Mouse (Mus musculus): Measurements from ENCODE around the gene Sfxn5.

Sfxn5 gene

DNA sequence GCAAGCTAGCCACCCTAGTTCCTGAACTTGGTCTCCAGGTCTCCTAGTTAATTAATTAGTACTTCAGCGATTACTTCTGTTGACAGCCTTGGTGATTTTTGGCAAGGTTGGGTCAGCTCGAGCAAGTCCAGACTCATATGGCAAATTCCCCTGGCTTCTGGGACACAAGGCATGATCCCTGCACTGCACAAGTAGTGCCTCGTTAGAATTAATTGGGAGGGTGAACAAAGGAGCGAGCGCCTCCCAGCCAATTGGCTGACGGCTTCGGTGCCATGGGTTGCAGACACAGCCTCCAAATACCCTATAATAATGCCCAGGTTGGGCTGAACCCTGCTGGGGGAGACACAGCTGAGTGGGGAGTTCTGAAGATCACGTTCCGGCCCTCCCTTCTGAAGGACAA lies 106.7 kb downstream of the Sfxn5 start:
- DNase-seq = no peak

- no peak for DNase-seq
Observed at GRCm38 (mm10) chr6:85224442-85224891, 108.8 kb downstream of the Sfxn5 start.

GRCm38 (mm10) chr6:85223498-85224150 lies 109.6 kb downstream of the Sfxn5 start:
- DNase-seq = no peak

DNA sequence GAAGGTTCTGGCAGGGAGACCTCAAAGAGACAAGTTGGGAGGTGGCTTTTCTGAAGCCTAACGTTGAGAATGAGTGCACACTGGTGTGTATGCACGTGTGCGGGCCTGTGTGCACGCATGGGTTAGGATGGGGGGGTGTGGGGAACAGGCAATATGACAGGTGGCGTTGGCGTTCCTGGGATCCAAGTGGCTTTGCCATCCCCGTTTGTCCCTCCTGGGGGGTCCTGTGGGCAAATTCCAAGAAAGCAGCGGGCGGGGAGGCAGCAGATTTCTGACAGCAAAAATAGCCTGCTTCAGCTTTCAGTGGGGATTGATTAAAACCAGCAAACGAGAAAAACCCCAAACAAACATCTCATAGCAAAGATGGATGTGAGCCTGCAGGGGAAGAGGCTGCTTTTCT lies 110.7 kb downstream of the Sfxn5 start:
- no peak for DNase-seq

- DNase-seq = no peak
Observed at GRCm38 (mm10) chr6:85220917-85221316, 112.3 kb downstream of the Sfxn5 start.

DNA sequence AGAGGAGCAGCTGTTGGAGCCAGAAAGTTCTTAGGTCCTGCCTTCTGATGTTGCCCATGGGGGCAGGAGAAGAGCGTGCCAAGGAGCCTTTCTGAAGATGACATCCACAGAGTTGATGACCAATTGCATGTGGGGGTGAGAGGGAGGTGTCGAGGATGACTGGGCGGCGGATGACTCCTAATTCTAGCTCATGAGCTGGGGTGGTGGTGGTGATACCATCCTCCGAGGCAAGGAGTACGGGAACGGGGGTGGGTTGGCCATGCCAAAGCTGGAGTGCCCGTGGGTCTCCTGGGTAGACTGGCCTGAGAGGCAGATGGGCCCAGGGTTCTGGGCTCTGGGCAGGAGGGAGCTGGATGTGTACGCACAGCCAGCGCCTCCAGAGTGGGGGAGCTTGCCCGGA lies 113.5 kb downstream of the Sfxn5 start:
- DNase-seq = no peak

DNA sequence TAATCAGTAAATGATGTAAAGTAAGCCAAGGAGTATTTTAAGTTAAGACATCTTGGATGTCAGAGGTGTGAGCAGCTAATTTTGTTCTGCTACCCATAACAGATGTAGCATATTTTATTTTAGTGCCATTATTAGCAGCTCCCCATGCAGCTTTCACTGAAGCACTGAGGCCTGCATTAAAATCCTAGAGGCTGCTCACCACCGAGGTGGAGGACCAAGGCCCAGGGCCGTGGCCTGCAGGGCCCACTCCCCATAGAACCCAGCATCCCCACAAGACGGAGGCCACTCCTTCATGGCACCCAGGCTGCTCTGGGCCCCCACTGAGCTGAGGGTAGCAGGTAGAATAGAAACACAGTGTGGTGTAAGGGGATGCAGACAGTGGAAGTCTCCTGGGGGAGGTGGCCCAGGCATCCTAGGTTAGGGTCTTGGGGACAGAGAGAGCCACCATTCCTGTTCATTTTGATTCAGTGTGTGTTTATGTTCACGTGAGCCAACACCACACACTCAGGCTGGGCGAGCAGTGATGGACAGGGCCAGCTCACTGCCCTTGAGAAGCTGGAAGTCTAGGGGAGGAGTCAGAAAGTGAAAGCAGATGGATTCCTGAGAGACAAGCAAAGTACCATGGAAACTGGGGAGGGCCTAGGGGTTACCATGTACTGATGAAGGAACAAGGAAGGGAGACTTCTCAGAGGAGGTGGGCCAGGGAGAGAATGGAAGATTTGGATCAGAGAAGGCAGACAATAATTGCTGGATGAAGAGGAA lies 114.4 kb downstream of the Sfxn5 start:
- no peak for DNase-seq

DNA sequence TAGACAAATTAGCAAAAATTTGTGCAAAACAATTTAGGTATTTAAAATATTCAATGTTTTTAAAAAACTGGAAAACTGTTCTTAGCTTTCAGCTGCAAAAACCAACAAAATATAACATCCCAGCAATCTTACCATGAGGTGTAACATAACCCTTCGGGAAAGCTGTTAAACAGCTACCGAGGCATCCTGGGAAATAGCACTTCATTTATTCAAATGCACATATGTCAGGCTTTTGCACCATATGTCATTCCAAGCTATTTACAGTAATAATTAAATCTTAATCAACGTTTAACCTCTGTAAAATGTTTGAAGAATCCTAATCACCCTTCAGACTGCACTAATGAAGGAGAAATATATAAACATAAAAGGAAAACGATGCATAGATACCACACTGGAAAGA lies 115.0 kb downstream of the Sfxn5 start:
- DNase-seq = no peak

DNA sequence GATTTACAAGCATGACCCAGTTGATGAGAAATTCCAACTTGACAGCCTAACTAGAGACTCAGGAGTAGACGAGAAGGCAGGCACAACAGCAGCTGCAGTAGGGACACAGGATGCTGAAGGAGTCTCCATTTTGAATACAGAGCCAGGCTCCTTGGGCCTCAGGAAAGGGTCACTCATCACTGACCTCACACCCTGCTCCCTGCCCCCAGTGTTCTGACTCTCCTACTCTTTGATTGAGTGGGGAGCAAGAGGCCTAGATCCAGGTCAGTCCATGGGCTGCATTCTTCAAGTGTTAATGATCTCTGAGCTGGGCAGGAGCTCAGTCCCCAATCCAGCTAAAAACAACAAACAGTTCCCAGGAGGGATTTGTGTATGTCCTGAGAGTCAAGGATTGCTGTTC lies 122.5 kb downstream of the Sfxn5 start:
- no peak for DNase-seq

DNA sequence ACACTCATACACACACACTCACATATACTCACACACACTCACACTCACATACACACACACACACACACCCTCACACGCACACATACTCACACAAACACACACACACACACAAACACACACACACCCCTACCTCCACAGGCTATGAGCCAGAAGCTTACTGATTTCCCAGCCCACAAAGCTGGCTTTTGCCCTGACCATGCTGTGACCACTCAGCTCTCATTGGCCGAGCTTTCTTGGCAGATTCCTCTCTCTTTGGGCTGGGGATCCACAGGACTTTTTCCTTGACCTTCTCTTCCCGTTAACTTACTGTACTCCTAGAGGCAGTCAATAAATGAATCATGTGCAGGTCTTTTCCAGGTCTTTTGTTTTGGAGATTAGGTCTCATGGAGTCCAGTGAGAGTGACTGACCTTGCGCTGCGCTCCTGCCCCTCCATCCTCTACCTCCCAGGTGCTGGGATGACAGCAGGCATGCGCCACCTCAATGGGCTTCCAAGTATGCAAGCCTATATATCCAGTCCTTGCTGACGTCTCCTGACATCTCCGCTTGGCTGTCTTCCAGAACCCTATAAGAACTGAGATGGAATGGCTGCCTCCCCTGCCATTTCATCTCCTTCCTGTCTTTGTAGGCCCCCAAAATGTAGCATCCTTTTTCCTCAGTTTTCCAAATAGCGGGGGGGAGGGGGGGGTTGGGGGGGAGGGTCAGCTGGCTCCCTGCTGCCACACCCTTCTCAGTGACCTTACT lies 123.8 kb downstream of the Sfxn5 start:
- no peak for DNase-seq

DNA sequence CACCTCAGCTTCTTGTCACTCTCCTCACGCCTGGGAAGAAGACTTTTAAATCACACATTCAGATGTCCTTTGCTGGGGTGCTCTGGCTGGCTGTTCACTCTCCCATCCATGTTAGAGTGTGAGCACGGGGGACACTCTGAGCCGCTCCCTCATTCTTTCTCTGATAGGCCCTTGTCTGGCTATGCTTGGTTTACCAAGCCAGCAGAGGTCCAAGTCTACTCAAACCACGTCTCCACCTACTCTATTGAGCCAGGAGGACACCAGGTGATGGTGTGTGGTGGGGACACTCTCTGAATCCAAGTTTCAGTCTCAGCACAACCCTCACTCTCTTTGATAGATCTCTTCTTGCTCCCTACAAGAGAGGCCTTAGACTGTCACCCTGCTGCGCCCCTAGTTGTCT lies 125.9 kb downstream of the Sfxn5 start:
- no peak for DNase-seq

DNA sequence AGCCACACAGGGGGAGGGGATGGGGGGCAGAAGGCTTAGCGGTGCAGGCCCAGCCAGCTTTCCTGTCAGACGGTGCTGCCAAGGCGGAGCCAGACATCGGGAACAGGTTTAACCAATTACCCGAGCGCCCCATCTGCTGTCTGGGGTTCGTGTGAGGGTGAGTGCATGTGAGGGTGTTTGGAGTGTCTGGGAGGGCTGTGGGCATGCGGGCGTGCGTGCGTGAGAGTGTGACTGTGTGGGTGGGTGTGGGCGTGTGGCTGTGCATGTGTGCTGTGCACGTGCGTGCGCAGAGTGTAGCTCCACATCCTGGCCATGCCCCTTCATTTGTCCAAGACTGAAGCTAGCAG lies 126.3 kb downstream of the Sfxn5 start:
- DNase-seq = peak; percentile 56

- no peak for DNase-seq
Observed at GRCm38 (mm10) chr6:85206182-85206938, 126.9 kb downstream of the Sfxn5 start.

DNA sequence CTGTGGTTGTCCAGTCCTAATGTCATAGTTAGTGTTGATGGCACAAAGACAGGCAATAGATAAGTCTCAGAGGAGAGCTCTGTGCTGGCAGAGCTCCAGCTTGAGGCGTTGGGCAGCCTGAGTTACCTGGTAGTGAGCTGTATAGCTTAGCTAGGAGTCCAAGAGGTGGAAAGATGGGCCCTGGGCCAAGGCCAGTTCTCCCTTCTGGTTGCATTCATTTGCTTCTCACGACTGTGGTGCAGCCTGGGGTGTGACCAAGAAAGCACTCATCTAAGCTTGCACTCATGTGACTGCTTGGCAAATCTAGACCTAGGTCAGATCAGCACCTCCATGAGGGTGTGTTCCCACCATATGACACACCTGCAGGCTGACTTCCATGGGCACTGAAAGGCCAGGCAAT lies 135.3 kb downstream of the Sfxn5 start:
- no peak for DNase-seq

- no peak for DNase-seq
Observed at GRCm38 (mm10) chr6:85193381-85194318, 139.6 kb downstream of the Sfxn5 start.

DNA sequence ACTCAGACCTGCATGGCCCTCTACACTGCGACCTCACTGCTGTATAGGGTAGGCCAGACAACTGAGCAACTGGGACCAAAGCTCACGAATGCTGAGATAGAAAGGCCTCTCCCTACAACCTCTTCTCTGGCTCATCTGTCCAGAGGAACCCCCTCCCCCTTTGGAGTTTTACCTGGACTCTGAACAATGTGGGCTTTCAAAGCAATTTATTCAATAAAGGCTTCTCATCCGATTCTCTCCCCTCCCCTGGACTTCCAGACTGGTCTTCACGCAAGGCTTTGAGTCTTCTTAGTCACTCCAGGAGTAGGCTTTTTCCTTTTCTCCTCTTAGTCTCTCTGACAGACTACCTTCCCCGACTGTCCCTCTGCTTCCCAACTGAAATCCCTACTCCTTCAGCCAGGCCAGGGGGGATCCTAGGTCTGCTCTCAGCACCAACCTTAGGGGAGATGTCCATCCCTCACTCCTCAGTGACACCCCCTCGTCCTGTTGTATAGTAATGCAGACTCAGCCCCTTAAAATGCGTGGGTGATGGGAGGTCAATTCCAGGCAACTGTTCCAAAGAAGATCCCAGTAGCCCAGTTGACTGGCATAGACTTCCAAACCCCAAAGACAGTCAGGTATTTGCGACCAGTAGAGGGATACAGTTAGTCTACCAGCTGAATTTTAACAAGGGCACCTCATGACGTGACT lies 141.3 kb downstream of the Sfxn5 start:
- DNase-seq = no peak

- no peak for DNase-seq
Observed at GRCm38 (mm10) chr6:85190671-85191070, 142.6 kb downstream of the Sfxn5 start.

GRCm38 (mm10) chr6:85189911-85190591 lies 143.2 kb downstream of the Sfxn5 start:
- peak; percentile 58 for DNase-seq

DNA sequence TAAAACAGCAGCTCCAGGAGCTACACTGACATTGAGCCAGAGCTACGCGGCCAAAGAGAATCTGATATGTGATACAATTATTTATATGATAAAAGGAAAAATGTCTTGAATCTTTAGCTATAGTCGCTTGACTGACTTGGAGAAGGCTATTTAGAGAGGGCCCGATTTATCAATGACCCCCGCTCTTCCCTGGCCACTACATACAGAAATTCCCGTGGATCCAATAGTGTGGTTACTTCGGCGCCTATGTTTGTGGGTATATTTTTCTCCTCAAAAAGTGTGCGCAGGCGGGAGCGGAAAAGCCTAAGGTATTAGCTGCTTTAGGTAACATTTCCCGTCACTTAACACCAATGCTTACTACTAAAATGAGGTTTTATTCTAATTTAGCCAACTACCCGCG lies 143.9 kb downstream of the Sfxn5 start:
- DNase-seq = no peak

- DNase-seq = no peak
Observed at GRCm38 (mm10) chr6:85188256-85189110, 144.7 kb downstream of the Sfxn5 start.

Measured in right cerebral cortex, postnatal 14 days (tissue).